Mouse (Mus musculus) layer of hippocampus, postnatal 25 days (tissue): ENCODE measurements around the gene Ube2i. TPM values are rescaled to one million over a fixed set of nuclear protein-coding genes. Genes with fewer than 3 reads are reported as not detected.
A peak's percentile ranks its signal among the peaks of the same experiment; 100 is the strongest.

Experiments used
- DNase-seq, 2 experiments: peaks; one replicate each; pipeline ENCODE4 v3.0.0; 2022; ENCODE audit warnings: mixed read lengths in 2 of 2, low spot score in 1 of 2; ENCODE audit errors: extremely low spot score in 1 of 2
- total RNA-seq, 2 experiments: library from RNA; stranded (reverse); gene quantifications; 2 replicates each; pipeline ENCODE4 v1.2.3; 2021

The Ube2i gene
- total RNA-seq = 100 to 1,000 TPM; 229 to 234 TPM

- no peak for DNase-seq
Measured at GRCm38 (mm10) chr17:25274571-25275346, at the start of gene Ube2i. Gene Ube2i, minus strand, starts transcription at chr17:25274622.

- DNase-seq = no peak
Measured at GRCm38 (mm10) chr17:25322930-25323329, 48.5 kb upstream of the Ube2i start.

GRCm38 (mm10) chr17:25320819-25321218, 46.4 kb upstream of the Ube2i start:
- no peak for DNase-seq

GRCm38 (mm10) chr17:25318354-25318753, 43.9 kb upstream of the Ube2i start, which contains the start of gene Prss29:
Gene Prss29, plus strand, starts transcription at chr17:25318654.
- no peak for DNase-seq

- no peak for DNase-seq
Measured at GRCm38 (mm10) chr17:25308346-25308745, 33.9 kb upstream of the Ube2i start, which contains the start of gene Prss28. Gene Prss28, plus strand, starts transcription at chr17:25308646.

- DNase-seq = no peak
Measured at GRCm38 (mm10) chr17:25298094-25298493, 23.7 kb upstream of the Ube2i start, which contains the start of gene Prss34. Gene Prss34, plus strand, starts transcription at chr17:25298394.

GRCm38 (mm10) chr17:25294111-25294510, 19.7 kb upstream of the Ube2i start:
- DNase-seq = no peak

- DNase-seq = no peak
Measured at GRCm38 (mm10) chr17:25293495-25293894, 19.1 kb upstream of the Ube2i start.

- no peak for DNase-seq
Measured at GRCm38 (mm10) chr17:25290411-25290810, 16.0 kb upstream of the Ube2i start.

- DNase-seq = peak in 1 of 2 experiments; percentile 60
Measured at GRCm38 (mm10) chr17:25288842-25289241, 14.4 kb upstream of the Ube2i start.

GRCm38 (mm10) chr17:25285033-25285432, 10.6 kb upstream of the Ube2i start:
- DNase-seq = peak in 1 of 2 experiments; percentile 53

- no peak for DNase-seq
Measured at GRCm38 (mm10) chr17:25282133-25282532, 7.7 kb upstream of the Ube2i start.

GRCm38 (mm10) chr17:25275833-25276232, 1.4 kb upstream of the Ube2i start:
- DNase-seq = no peak

GRCm38 (mm10) chr17:25273706-25274501, 518 bp downstream of the Ube2i start:
- peak in 1 of 2 experiments; percentile 93 for DNase-seq

GRCm38 (mm10) chr17:25272951-25273705, 1.3 kb downstream of the Ube2i start:
- DNase-seq = peak; percentile 80 to 96

GRCm38 (mm10) chr17:25272326-25272725, 2.1 kb downstream of the Ube2i start:
- DNase-seq = no peak

GRCm38 (mm10) chr17:25270795-25271335, 3.6 kb downstream of the Ube2i start:
- no peak for DNase-seq

GRCm38 (mm10) chr17:25264453-25264852, 10.0 kb downstream of the Ube2i start:
- DNase-seq = no peak

- DNase-seq = no peak
Measured at GRCm38 (mm10) chr17:25257804-25258261, 16.6 kb downstream of the Ube2i start.

GRCm38 (mm10) chr17:25256140-25256754, 18.2 kb downstream of the Ube2i start, which contains the start of gene Baiap3:
Gene Baiap3, minus strand, starts transcription at chr17:25256364.
- no peak for DNase-seq
